Mouse (Mus musculus): ENCODE measurements around the gene Ndufaf8. TPM values are rescaled to one million over a fixed set of nuclear protein-coding genes. Genes with fewer than 3 reads are reported as not detected.

The Ndufaf8 gene
- total and polyA plus RNA-seq, 3 experiments = 10.4 to 60.0 (median 15.1) TPM

DNA sequence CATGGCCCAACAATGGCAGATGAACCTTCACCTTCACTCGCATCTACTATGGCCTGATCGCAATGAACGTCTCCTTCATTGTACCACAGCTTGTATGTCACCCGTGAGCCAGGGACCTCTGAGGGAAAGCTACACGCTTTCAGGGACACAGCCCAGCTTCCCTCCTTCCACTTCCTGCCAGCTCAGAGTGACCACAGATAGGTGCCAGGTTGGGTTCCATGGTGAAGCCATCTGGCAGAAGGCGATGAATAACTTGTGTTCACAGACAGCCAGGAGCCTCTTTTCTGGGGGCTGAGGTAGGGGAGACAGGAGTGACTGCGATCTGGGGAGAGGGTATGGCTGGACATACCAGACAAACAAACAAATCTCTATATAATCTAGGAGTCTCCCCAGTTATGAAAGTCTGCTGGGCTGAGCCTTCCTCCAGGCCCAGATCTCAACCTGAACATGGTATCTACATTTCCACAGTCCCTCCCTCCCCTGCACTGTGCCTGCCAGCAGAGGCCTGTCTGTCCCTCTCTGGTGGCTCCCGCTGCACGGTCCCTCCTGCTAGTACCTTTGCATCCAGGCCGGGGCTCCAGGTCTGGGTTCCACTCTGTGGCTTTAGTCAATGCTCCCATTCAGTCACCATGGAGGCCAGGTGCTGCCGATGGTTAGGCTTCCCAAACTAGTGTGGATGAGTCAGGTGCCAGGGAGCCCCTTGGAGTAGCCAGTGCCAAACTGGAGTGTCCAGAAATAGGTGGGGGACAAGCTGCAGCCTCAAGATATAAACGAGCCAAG is 42.6 kb upstream of the Ndufaf8 start:
- no peak for DNase-seq (ENCODE audit: low spot score)

DNA sequence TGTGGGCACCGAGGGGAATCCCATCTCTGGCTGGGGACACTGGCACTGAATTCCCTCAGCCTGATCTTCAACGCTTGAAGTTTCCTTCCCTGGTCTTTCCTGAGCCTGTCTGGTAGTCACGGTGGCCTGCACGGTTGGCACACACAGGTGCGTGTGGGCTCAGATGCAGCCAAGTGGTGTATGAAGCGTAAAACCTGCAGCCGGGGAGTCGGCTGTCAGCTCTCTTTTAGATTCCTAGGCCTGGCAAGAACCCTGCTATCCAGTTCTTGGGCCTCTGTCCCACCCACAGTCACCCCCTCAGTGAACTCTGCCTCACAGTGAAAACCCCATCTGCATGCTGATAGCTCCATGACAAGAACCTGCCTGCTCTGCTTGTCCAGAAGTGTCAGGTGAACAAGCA is 38.1 kb upstream of the Ndufaf8 start:
- peaks cover 20% of the 10 kb centered on the region for H3K36me3 ChIP-seq (replicated peaks)
- H3K9me3 ChIP-seq (replicated peaks) = no peaks in the 10 kb centered on the region
- H3K4me1 ChIP-seq (ENCODE audit: insufficient read depth, low read depth, low read length) = peaks cover 5% of the 10 kb centered on the region; the same call in 1 of the 2 replicates
- H3K4me3 ChIP-seq (ENCODE audit: low read depth, low read length) = no peak overlapping the region
- H3K27me3 ChIP-seq (ENCODE audit: insufficient read depth, low read length) = peaks cover 48% of the 10 kb centered on the region
- TF ChIP-seq TAL1 (conservative IDR thresholded peaks at IDR 0.05; ENCODE audit: low read depth, low read length) (no peak), GATA1 (IDR thresholded peaks at IDR 0.05; ENCODE audit: borderline replicate concordance, low read length) (no peak), GATA2 (IDR thresholded peaks at IDR 0.05; ENCODE audit: borderline replicate concordance, low read depth, low read length) (no peak), POLR2AphosphoS5 (IDR thresholded peaks at IDR 0.05; ENCODE audit: insufficient replicate concordance, low read depth, low read length) (no peak), CTCF (IDR thresholded peaks at IDR 0.05; ENCODE audit: low read depth, low read length) (no peak)
- DNase-seq (ENCODE audit: low spot score) (no peak), ATAC-seq (ENCODE audit: extremely low read depth, insufficient number of reproducible peaks, low FRiP score, poor library complexity, severe bottlenecking) (no peak)

More for the DNA sequence above, 42.6 kb upstream of the Ndufaf8 start:
- ATAC-seq (ENCODE audit: extremely low read depth, insufficient number of reproducible peaks, low FRiP score, poor library complexity, severe bottlenecking) = no peak
- H3K4me3 ChIP-seq (ENCODE audit: low read depth, low read length) = no peak overlapping the region
- H3K9me3 ChIP-seq (replicated peaks) = no peaks in the 10 kb centered on the region
- no peaks in the 10 kb centered on the region for H3K4me1 ChIP-seq (ENCODE audit: insufficient read depth, low read depth, low read length)
- H3K27me3 ChIP-seq (ENCODE audit: insufficient read depth, low read length) = peaks cover 55% of the 10 kb centered on the region
- no peaks in the 10 kb centered on the region for H3K36me3 ChIP-seq (replicated peaks)
- TF ChIP-seq TAL1 (conservative IDR thresholded peaks at IDR 0.05; ENCODE audit: low read depth, low read length) = no peak
- TF ChIP-seq POLR2AphosphoS5 (IDR thresholded peaks at IDR 0.05; ENCODE audit: insufficient replicate concordance, low read depth, low read length) = no peak
- TF ChIP-seq GATA2 (IDR thresholded peaks at IDR 0.05; ENCODE audit: borderline replicate concordance, low read depth, low read length) = no peak
- TF ChIP-seq CTCF (IDR thresholded peaks at IDR 0.05; ENCODE audit: low read depth, low read length) = no peak
- no peak for TF ChIP-seq GATA1 (IDR thresholded peaks at IDR 0.05; ENCODE audit: borderline replicate concordance, low read length)

DNA sequence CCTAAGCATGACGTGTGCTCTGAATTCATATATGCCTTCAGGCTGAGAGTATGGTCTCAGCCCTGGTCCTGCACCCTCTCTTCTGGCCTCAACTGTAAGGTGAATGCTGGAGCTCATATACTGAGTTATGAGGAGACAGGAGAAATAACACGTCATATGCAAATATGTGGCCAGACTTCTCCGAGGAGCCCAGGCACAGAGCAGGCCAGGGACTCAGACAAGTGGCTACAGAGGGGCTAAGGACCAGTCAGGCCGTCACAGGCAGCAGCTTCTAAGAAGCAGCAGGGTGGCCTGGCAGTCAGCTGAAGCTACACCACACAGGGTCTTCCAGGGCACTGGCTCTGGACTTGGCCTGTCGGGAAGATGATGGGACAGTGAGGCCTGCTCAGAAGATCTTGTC is 35.4 kb upstream of the Ndufaf8 start:
- no peak for ATAC-seq (ENCODE audit: extremely low read depth, insufficient number of reproducible peaks, low FRiP score, poor library complexity, severe bottlenecking)

DNA sequence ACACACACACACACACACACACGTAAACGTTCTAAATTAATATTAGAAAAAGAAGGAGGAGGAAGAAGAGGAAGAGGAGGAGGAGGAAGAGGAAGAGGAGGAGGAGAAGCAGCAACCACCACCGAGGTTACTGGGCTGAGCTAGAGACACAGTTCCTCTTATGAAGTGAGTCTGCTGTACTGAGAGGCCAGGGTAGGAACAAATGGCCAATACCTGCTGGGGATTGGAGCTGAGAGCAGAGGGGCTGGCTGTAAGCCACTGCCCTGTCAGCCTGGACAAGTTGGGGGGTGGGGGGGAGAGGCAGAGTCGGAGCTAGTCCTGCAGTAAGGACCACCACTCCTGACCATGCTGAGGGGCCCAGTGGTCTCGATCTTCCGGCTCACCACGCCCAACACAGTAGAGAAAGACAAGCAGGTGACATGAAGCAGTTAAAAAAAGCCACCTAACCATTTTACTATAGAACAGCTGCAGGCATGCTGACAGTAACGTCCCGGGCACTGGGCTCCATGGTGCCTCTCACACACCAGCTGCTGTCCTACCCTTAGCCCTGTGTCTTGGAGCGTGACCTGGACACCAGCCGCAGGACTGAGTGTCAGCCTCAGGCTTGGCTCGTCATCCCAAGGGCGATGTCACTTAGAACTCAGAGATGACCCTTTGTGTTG is 34.6 kb upstream of the Ndufaf8 start:
- no peak for ATAC-seq (ENCODE audit: extremely low read depth, insufficient number of reproducible peaks, low FRiP score, poor library complexity, severe bottlenecking)

More for the DNA sequence above, 35.4 kb upstream of the Ndufaf8 start:
- no peak for TF ChIP-seq TAL1 (conservative IDR thresholded peaks at IDR 0.05; ENCODE audit: low read depth, low read length)
- TF ChIP-seq GATA1 (IDR thresholded peaks at IDR 0.05; ENCODE audit: borderline replicate concordance, low read length) = no peak
- no peak for TF ChIP-seq POLR2AphosphoS5 (IDR thresholded peaks at IDR 0.05; ENCODE audit: insufficient replicate concordance, low read depth, low read length)
- TF ChIP-seq GATA2 (IDR thresholded peaks at IDR 0.05; ENCODE audit: borderline replicate concordance, low read depth, low read length) = no peak
- no peak for TF ChIP-seq CTCF (IDR thresholded peaks at IDR 0.05; ENCODE audit: low read depth, low read length)
- Histone ChIP-seq H3K27me3 (ENCODE audit: insufficient read depth, low read length) (peaks cover 30% of the 10 kb centered on the region), H3K9me3 (replicated peaks) (no peaks in the 10 kb centered on the region), H3K4me1 (ENCODE audit: insufficient read depth, low read depth, low read length) (peaks cover 7% of the 10 kb centered on the region), H3K36me3 (replicated peaks) (peaks cover 47% of the 10 kb centered on the region), H3K4me3 (ENCODE audit: low read depth, low read length) (no peak overlapping the region)
- no peak for DNase-seq (ENCODE audit: low spot score)

DNA sequence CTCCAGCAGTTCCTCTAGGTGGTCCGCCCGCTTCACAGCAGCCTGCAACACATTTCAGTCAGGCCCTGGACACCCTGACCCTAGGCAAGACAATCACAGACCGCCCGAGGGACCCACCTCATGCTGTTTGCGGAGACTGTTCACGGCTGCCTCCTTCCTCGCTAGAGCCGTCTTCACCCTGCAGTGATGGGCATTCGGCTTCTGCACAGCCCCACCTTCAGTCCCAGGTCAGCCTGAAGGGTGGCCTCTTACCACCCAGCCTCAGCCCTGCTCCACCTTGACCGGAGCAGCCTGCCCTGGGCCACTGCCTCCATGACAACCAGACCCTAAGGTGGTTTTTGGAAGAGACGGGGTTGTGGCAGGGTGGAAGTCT is 34.1 kb upstream of the Ndufaf8 start:
- Histone ChIP-seq H3K27me3 (ENCODE audit: insufficient read depth, low read length) (peaks cover 17% of the 10 kb centered on the region), H3K36me3 (replicated peaks) (peaks cover 60% of the 10 kb centered on the region), H3K4me3 (ENCODE audit: low read depth, low read length) (no peak overlapping the region; the same call in 1 of the 2 replicates), H3K4me1 (ENCODE audit: insufficient read depth, low read depth, low read length) (peaks cover 7% of the 10 kb centered on the region), H3K9me3 (replicated peaks) (no peaks in the 10 kb centered on the region)
- ATAC-seq (ENCODE audit: extremely low read depth, insufficient number of reproducible peaks, low FRiP score, poor library complexity, severe bottlenecking) (no peak), DNase-seq (ENCODE audit: low spot score) (no peak)
- no peak for TF ChIP-seq GATA1 (IDR thresholded peaks at IDR 0.05; ENCODE audit: borderline replicate concordance, low read length)
- no peak for TF ChIP-seq POLR2AphosphoS5 (IDR thresholded peaks at IDR 0.05; ENCODE audit: insufficient replicate concordance, low read depth, low read length)
- no peak for TF ChIP-seq GATA2 (IDR thresholded peaks at IDR 0.05; ENCODE audit: borderline replicate concordance, low read depth, low read length)
- no peak for TF ChIP-seq CTCF (IDR thresholded peaks at IDR 0.05; ENCODE audit: low read depth, low read length)
- no peak for TF ChIP-seq TAL1 (conservative IDR thresholded peaks at IDR 0.05; ENCODE audit: low read depth, low read length)

More for the DNA sequence above, 34.6 kb upstream of the Ndufaf8 start:
- no peak for DNase-seq (ENCODE audit: low spot score)
- TF ChIP-seq CTCF (IDR thresholded peaks at IDR 0.05; ENCODE audit: low read depth, low read length) (no peak), POLR2AphosphoS5 (IDR thresholded peaks at IDR 0.05; ENCODE audit: insufficient replicate concordance, low read depth, low read length) (no peak), GATA1 (IDR thresholded peaks at IDR 0.05; ENCODE audit: borderline replicate concordance, low read length) (no peak), TAL1 (conservative IDR thresholded peaks at IDR 0.05; ENCODE audit: low read depth, low read length) (no peak), GATA2 (IDR thresholded peaks at IDR 0.05; ENCODE audit: borderline replicate concordance, low read depth, low read length) (no peak)
- peaks cover 22% of the 10 kb centered on the region for H3K27me3 ChIP-seq (ENCODE audit: insufficient read depth, low read length)
- no peak overlapping the region; the same call in 1 of the 2 replicates for H3K4me3 ChIP-seq (ENCODE audit: low read depth, low read length)
- no peaks in the 10 kb centered on the region for H3K9me3 ChIP-seq (replicated peaks)
- H3K36me3 ChIP-seq (replicated peaks) = peaks cover 55% of the 10 kb centered on the region
- peaks cover 7% of the 10 kb centered on the region for H3K4me1 ChIP-seq (ENCODE audit: insufficient read depth, low read depth, low read length)

DNA sequence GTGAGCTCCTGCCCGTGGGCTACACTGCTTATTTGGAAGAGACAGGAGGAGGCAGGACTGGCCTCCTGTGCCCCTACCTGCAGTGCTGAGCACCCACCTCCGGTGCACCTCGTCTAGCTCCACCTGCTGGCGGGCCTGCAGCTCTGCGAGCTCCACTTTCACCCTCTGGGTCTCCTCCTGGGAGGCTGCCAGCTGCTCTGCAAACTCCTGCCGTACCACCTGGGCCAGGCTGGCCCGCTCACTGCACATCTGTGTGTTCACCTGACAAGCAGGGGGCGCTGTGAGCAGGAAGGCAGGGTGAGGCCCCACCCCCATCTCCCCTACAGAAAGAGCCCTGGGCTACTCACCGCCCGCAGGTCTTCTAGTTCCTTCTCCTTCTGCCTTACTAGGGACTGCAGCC is 33.4 kb upstream of the Ndufaf8 start:
- Histone ChIP-seq H3K36me3 (replicated peaks) (peaks cover 66% of the 10 kb centered on the region), H3K9me3 (replicated peaks) (no peaks in the 10 kb centered on the region), H3K27me3 (ENCODE audit: insufficient read depth, low read length) (peaks cover 12% of the 10 kb centered on the region), H3K4me3 (ENCODE audit: low read depth, low read length) (no peak overlapping the region), H3K4me1 (ENCODE audit: insufficient read depth, low read depth, low read length) (peaks cover 7% of the 10 kb centered on the region)
- DNase-seq (ENCODE audit: low spot score) (peak; percentile 54), ATAC-seq (ENCODE audit: extremely low read depth, insufficient number of reproducible peaks, low FRiP score, poor library complexity, severe bottlenecking) (no peak)
- no peak for TF ChIP-seq POLR2AphosphoS5 (IDR thresholded peaks at IDR 0.05; ENCODE audit: insufficient replicate concordance, low read depth, low read length)
- TF ChIP-seq GATA1 (IDR thresholded peaks at IDR 0.05; ENCODE audit: borderline replicate concordance, low read length) = no peak
- no peak for TF ChIP-seq TAL1 (conservative IDR thresholded peaks at IDR 0.05; ENCODE audit: low read depth, low read length)
- TF ChIP-seq CTCF (IDR thresholded peaks at IDR 0.05; ENCODE audit: low read depth, low read length) = peak; percentile 53; the same call in 1 of the 2 replicates
- TF ChIP-seq GATA2 (IDR thresholded peaks at IDR 0.05; ENCODE audit: borderline replicate concordance, low read depth, low read length) = no peak
